9 mouse cellular contexts compared by ENCODE assay signal in genomic region chr2:147738307-147738872, GRCm38 (mm10).
DNase-seq lines count a peak whose midpoint lies in the region; ATAC-seq and TF ChIP-seq lines count a peak whose summit lies in the region.
"Had no signal": no experiment of that assay in that cellular context is flagged by ENCODE, and none has a peak within 500 bp of the region (broad histone marks: within the 10 kb centered on the region; RNA-seq: fewer than 3 reads in every experiment).

No protein-coding gene starts in this region.

- in situ Hi-C loops in Patski (cut with MboI; ENCODE audit: low pct_unique_long_range_greater_than_20kb): loop anchor here (5.0 kb wide), 1 partner anchor 356 kb away; no protein-coding TSS in a partner anchor

- H3K4me1 ChIP-seq in hindbrain, postnatal 0 days (ENCODE audit: insufficient read depth, low read length): no peaks in the 10 kb centered on the region
- no peaks in the 10 kb centered on the region for H3K4me1 ChIP-seq in neural tube, embryonic 11.5 days (ENCODE audit: control insufficient read depth, insufficient read depth, low read length)
- H3K4me1 ChIP-seq: embryonic facial prominence, embryonic 13.5 days had no signal

- intact Hi-C loops in left cerebral cortex, postnatal 36 days (cut with DNase I): loop anchor here (5.0 kb wide), 1 partner anchor 361 kb away; no protein-coding TSS in a partner anchor

- CTCF ChIA-PET in Patski (lab: Charles Lee): interaction anchor here (0.7 to 1.2 kb wide), 5 partner anchors 10 to 380 kb away, joined by 3 to 6 read pairs (median 3); no protein-coding TSS in a partner anchor

- ATAC-seq in Patski: peak; percentile 57
- peak; percentile 55; the same call in 1 of the 2 replicates for ATAC-seq in hindbrain, postnatal 0 days
- ATAC-seq in neural tube, embryonic 11.5 days (ENCODE audit: insufficient read depth, low FRiP score, low TSS enrichment): no peak; the same call in 1 of the 2 replicates

- DNase-seq in kidney, adult 18-20 months: peak; percentile 4
- DNase-seq in kidney, adult 11 months: no peak
- DNase-seq in Patski (ENCODE audit: low read depth, low spot score): no peak
- DNase-seq in embryo, embryonic 9.5 days (ENCODE audit: extremely low spot score): peak; percentile 45
- peak; percentile 70 for DNase-seq in hindbrain, postnatal 0 days (ENCODE audit: low spot score)
- DNase-seq in left cerebral cortex, postnatal 36 days (ENCODE audit: low spot score in 2 of 2): peak; percentile 7 to 11
- DNase-seq in neural tube, embryonic 11.5 days (ENCODE audit: low spot score): peak; percentile 41
- no peak for DNase-seq in spleen, adult 12 weeks (ENCODE audit: low spot score)

- H3K27ac ChIP-seq in hindbrain, postnatal 0 days: no peak overlapping the region
- H3K27ac ChIP-seq in neural tube, embryonic 11.5 days (ENCODE audit: low read depth, low read length): no peak overlapping the region
- H3K27ac ChIP-seq: embryonic facial prominence, embryonic 13.5 days had no signal

- H3K36me3 ChIP-seq in hindbrain, postnatal 0 days (ENCODE audit: insufficient read depth, low read length): no peaks in the 10 kb centered on the region
- H3K36me3 ChIP-seq in neural tube, embryonic 11.5 days (ENCODE audit: control insufficient read depth, insufficient read depth, low read length): no peaks in the 10 kb centered on the region
- H3K36me3 ChIP-seq: embryonic facial prominence, embryonic 13.5 days had no signal

- no peak overlapping the region for H3K9ac ChIP-seq in hindbrain, postnatal 0 days (replicated peaks; ENCODE audit: low read length)
- no peak overlapping the region for H3K9ac ChIP-seq in neural tube, embryonic 11.5 days (ENCODE audit: low read length)
- H3K9ac ChIP-seq: embryonic facial prominence, embryonic 13.5 days had no signal

- no peak overlapping the region for H3K4me2 ChIP-seq in hindbrain, postnatal 0 days (ENCODE audit: low read depth, low read length)
- H3K4me2 ChIP-seq in neural tube, embryonic 11.5 days (ENCODE audit: low read depth): no peak overlapping the region
- H3K4me2 ChIP-seq: embryonic facial prominence, embryonic 13.5 days had no signal

- no peaks in the 10 kb centered on the region for H3K27me3 ChIP-seq in Patski
- H3K27me3 ChIP-seq in hindbrain, postnatal 0 days (ENCODE audit: insufficient read depth, low read length): no peaks in the 10 kb centered on the region
- H3K27me3 ChIP-seq in neural tube, embryonic 11.5 days (ENCODE audit: control insufficient read depth, insufficient read depth, low read length): no peaks in the 10 kb centered on the region

- TF ChIP-seq CTCF in Patski (IDR thresholded peaks at IDR 0.05): peak; percentile 87
- peak; percentile 90 for TF ChIP-seq CTCF in hindbrain, postnatal 0 days (IDR thresholded peaks at IDR 0.05; ENCODE audit: low read depth)

- POLR2A ChIA-PET in Patski (lab: Charles Lee): no interaction called here

- 39% methylated on average over 10 of the region's 10 CpGs for WGBS in hindbrain, postnatal 0 days
- WGBS in neural tube, embryonic 11.5 days: 42% methylated on average over 10 of the region's 10 CpGs

- no peaks in the 10 kb centered on the region for H3K9me3 ChIP-seq in hindbrain, postnatal 0 days (ENCODE audit: low read length)
- no peaks in the 10 kb centered on the region for H3K9me3 ChIP-seq in neural tube, embryonic 11.5 days (ENCODE audit: control insufficient read depth, low read length)
- H3K9me3 ChIP-seq: embryonic facial prominence, embryonic 13.5 days had no signal

- H3K4me3 ChIP-seq in hindbrain, postnatal 0 days (ENCODE audit: low read length): no peak overlapping the region
- H3K4me3 ChIP-seq in neural tube, embryonic 11.5 days (ENCODE audit: low read depth, low read length): no peak overlapping the region
- H3K4me3 ChIP-seq: embryonic facial prominence, embryonic 13.5 days had no signal

Comparison
In these comparisons a context has a peak if more than half of its experiments do, and no peak if none do; other contexts are left out.
1. DNase-seq: peak in kidney, adult 18-20 months (single experiment), embryo, embryonic 9.5 days (single experiment), hindbrain, postnatal 0 days (single experiment), left cerebral cortex, postnatal 36 days (2 of 2) and neural tube, embryonic 11.5 days (single experiment); none in kidney, adult 11 months (single experiment), Patski (single experiment) and spleen, adult 12 weeks (single experiment).